Mouse (Mus musculus): ENCODE data around the gene Cmtr1.

The Cmtr1 gene

GRCm38 (mm10) chr17:29730510-29731265 is 70.3 kb downstream of the Cmtr1 start:
- DNase-seq (ENCODE audit: inconsistent age in 2 of 2, low spot score in 1 of 2), result peak; percentile 89 to 91

- DNase-seq (ENCODE audit: inconsistent age in 2 of 2, low spot score in 1 of 2), result peak; percentile 68 to 78
These were observed 71.0 kb downstream of the Cmtr1 start for GRCm38 (mm10) chr17:29731266-29731952.

- DNase-seq (ENCODE audit: inconsistent age in 2 of 2, low spot score in 1 of 2), result no peak
These were observed 71.5 kb downstream of the Cmtr1 start for GRCm38 (mm10) chr17:29731953-29732325.

GRCm38 (mm10) chr17:29732522-29732921 is 72.1 kb downstream of the Cmtr1 start:
- peak in 1 of 2 experiments; percentile 34 for DNase-seq (ENCODE audit: inconsistent age in 2 of 2, low spot score in 1 of 2)

GRCm38 (mm10) chr17:29736448-29737014 is 76.1 kb downstream of the Cmtr1 start:
- no peak for DNase-seq (ENCODE audit: inconsistent age in 2 of 2, low spot score in 1 of 2)

- DNase-seq (ENCODE audit: inconsistent age in 2 of 2, low spot score in 1 of 2), result peak in 1 of 2 experiments; percentile 46
These were observed 77.7 kb downstream of the Cmtr1 start for GRCm38 (mm10) chr17:29737849-29738804.

- no peak for DNase-seq (ENCODE audit: inconsistent age in 2 of 2, low spot score in 1 of 2)
These were observed 87.1 kb downstream of the Cmtr1 start for GRCm38 (mm10) chr17:29747466-29747865.

- DNase-seq (ENCODE audit: inconsistent age in 2 of 2, low spot score in 1 of 2), result no peak
These were observed 94.1 kb downstream of the Cmtr1 start for GRCm38 (mm10) chr17:29754510-29754909.

All from adrenal gland, adult (tissue).